Mouse (Mus musculus): ENCODE data around the gene Arid5b. TPM values are rescaled to one million over a fixed set of nuclear protein-coding genes. Genes with fewer than 3 reads are reported as not detected.

Arid5b gene
- polyA plus RNA-seq, 2 experiments = 1.3 to 3.3 TPM

DNA sequence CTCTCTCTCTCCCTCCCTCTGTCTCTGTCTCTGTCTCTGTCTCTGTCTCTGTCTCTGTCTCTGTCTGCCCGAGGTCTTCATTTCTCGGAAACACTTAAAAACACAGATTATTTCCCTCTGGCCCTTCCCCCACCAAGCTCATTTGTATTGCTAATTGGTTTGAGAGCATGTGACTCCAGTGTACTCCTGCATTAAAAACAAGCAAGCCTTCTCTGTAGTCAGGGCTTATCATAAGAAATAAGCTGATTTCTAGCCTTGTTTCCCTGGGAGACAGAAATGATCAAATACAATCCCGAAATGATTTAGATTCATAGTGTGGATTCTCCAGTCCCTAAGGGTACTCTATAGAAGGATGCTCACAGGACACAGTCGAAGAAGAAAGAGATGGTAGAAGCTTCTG, 136.0 kb downstream of the Arid5b start:
- Histone ChIP-seq H3K9ac (replicated peaks) (no peak overlapping the region), H3K27ac (no peak overlapping the region), H3K4me2 (ENCODE audit: low read depth) (no peak overlapping the region), H3K9me3 (ENCODE audit: control insufficient read depth, low read length) (no peaks in the 10 kb centered on the region), H3K36me3 (replicated peaks; ENCODE audit: control insufficient read depth, insufficient read depth, low read depth) (no peaks in the 10 kb centered on the region), H3K4me1 (replicated peaks; ENCODE audit: control insufficient read depth in 2 of 2, insufficient read depth in 2 of 2, low read length in 1 of 2) (peaks cover 0 to 5% of the 10 kb centered on the region in 2 experiments; a peak in 2 of 4 replicates), H3K4me3 (ENCODE audit: insufficient read depth in 1 of 2, low read depth in 2 of 2, low read length in 2 of 2) (no peak overlapping the region), H3K27me3 (ENCODE audit: control insufficient read depth, insufficient read depth, low read length) (no peaks in the 10 kb centered on the region)
- DNase-seq (ENCODE audit: low read depth in 3 of 3, low spot score in 3 of 3) (no peak), ATAC-seq (ENCODE audit: insufficient read depth) (no peak)
- TF ChIP-seq CTCF (IDR thresholded peaks at IDR 0.05; ENCODE audit: low read depth) = no peak
- no peak for TF ChIP-seq EP300 (IDR thresholded peaks at IDR 0.05; ENCODE audit: low read depth)
- 61% methylated on average over 4 of the region's 4 CpGs for WGBS (ENCODE audit: insufficient replicate concordance)

DNA sequence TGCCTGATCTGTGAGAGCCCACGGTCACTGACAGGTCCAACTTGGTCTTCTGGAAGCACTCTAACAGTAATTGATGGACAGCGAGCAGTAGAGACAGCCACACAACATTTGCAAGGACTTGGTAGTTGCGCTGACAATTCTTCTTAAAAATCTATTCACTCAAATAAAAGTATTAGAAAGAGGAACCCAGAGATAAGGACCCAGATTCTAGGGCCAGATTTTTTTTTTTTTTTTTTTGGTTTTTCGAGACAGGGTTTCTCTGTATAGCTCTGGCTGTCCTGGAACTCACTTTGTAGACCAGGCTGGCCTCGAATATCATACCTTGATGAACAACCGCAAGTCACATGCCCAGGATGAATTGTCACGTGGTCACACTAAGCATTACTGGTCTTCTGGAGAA, 137.0 kb downstream of the Arid5b start:
- Histone ChIP-seq H3K4me3 (ENCODE audit: insufficient read depth in 1 of 2, low read depth in 2 of 2, low read length in 2 of 2) (no peak overlapping the region), H3K27me3 (ENCODE audit: control insufficient read depth, insufficient read depth, low read length) (peaks cover 1% of the 10 kb centered on the region), H3K36me3 (replicated peaks; ENCODE audit: control insufficient read depth, insufficient read depth, low read depth) (no peaks in the 10 kb centered on the region), H3K4me2 (ENCODE audit: low read depth) (no peak overlapping the region), H3K9ac (replicated peaks) (no peak overlapping the region), H3K9me3 (ENCODE audit: control insufficient read depth, low read length) (no peaks in the 10 kb centered on the region), H3K27ac (no peak overlapping the region), H3K4me1 (replicated peaks; ENCODE audit: control insufficient read depth in 2 of 2, insufficient read depth in 2 of 2, low read length in 1 of 2) (peaks cover 0 to 8% of the 10 kb centered on the region in 2 experiments; a peak in 2 of 4 replicates)
- 65% methylated on average over 7 of the region's 7 CpGs for WGBS (ENCODE audit: insufficient replicate concordance)
- no peak for DNase-seq (ENCODE audit: low read depth in 3 of 3, low spot score in 3 of 3)
- no peak for TF ChIP-seq CTCF (IDR thresholded peaks at IDR 0.05; ENCODE audit: low read depth)
- no peak for TF ChIP-seq EP300 (IDR thresholded peaks at IDR 0.05; ENCODE audit: low read depth)
- no peak for ATAC-seq (ENCODE audit: insufficient read depth)

DNA sequence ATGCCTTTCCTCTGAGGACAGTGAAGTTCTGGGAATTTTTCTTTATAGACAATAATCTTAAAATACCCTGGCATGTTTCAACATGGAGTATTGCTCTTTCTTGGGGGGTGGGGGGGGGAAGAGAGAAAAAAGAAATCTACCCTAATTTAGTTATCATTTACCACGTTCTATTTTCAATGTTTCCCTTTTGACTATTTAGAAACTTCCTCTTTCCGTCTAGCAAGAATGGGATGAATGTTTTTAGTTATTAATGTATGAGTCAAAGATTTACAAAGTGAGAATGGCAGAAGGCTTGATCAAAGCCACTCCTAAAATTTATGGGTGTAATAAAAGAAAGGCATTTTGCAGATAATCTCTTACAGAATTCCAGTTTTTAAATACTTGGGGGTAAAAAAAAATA, 137.7 kb downstream of the Arid5b start:
- no peak overlapping the region for H3K9ac ChIP-seq (replicated peaks)
- DNase-seq (ENCODE audit: low read depth in 3 of 3, low spot score in 3 of 3) (no peak), ATAC-seq (ENCODE audit: insufficient read depth) (no peak)
- no peak overlapping the region for H3K4me3 ChIP-seq (ENCODE audit: insufficient read depth in 1 of 2, low read depth in 2 of 2, low read length in 2 of 2)
- TF ChIP-seq EP300 (IDR thresholded peaks at IDR 0.05; ENCODE audit: low read depth) (no peak), CTCF (IDR thresholded peaks at IDR 0.05; ENCODE audit: low read depth) (no peak)
- no peaks in the 10 kb centered on the region for H3K9me3 ChIP-seq (ENCODE audit: control insufficient read depth, low read length)
- no peaks in the 10 kb centered on the region for H3K36me3 ChIP-seq (replicated peaks; ENCODE audit: control insufficient read depth, insufficient read depth, low read depth)
- no peak overlapping the region for H3K4me2 ChIP-seq (ENCODE audit: low read depth)
- 7% methylated on average over 2 of the region's 2 CpGs for WGBS (ENCODE audit: insufficient replicate concordance)
- no peak overlapping the region for H3K27ac ChIP-seq
- H3K27me3 ChIP-seq (ENCODE audit: control insufficient read depth, insufficient read depth, low read length) = peaks cover 4% of the 10 kb centered on the region
- H3K4me1 ChIP-seq (replicated peaks; ENCODE audit: control insufficient read depth in 2 of 2, insufficient read depth in 2 of 2, low read length in 1 of 2) = peaks cover 0 to 8% of the 10 kb centered on the region in 2 experiments; a peak in 2 of 4 replicates

DNA sequence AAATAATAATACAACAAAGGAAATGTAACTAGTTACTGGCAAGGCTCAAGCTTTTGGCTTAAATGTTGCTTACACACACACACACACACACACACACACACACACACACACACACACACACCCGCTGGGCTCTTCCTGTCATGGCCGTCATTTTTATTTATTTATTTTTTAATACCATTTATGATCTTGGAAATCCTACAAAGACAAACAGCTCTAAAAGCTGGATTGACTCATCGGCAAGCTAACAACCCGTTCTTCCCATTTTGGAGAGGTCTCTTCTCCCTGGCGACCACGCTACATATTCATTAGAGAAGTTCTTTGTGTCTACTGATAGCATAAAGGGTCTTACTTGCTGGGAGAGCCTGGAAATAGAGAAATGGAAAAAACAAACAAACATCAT, 138.2 kb downstream of the Arid5b start:
- Histone ChIP-seq H3K27ac (no peak overlapping the region), H3K4me2 (ENCODE audit: low read depth) (no peak overlapping the region), H3K36me3 (replicated peaks; ENCODE audit: control insufficient read depth, insufficient read depth, low read depth) (no peaks in the 10 kb centered on the region), H3K9me3 (ENCODE audit: control insufficient read depth, low read length) (no peaks in the 10 kb centered on the region), H3K27me3 (ENCODE audit: control insufficient read depth, insufficient read depth, low read length) (peaks cover 4% of the 10 kb centered on the region), H3K9ac (replicated peaks) (no peak overlapping the region), H3K4me1 (replicated peaks; ENCODE audit: control insufficient read depth in 2 of 2, insufficient read depth in 2 of 2, low read length in 1 of 2) (peaks cover 0 to 8% of the 10 kb centered on the region in 2 experiments; a peak in 2 of 4 replicates), H3K4me3 (ENCODE audit: insufficient read depth in 1 of 2, low read depth in 2 of 2, low read length in 2 of 2) (no peak overlapping the region)
- DNase-seq (ENCODE audit: low read depth in 3 of 3, low spot score in 3 of 3) (no peak), ATAC-seq (ENCODE audit: insufficient read depth) (no peak)
- 53% methylated on average over 6 of the region's 6 CpGs for WGBS (ENCODE audit: insufficient replicate concordance)
- TF ChIP-seq CTCF (IDR thresholded peaks at IDR 0.05; ENCODE audit: low read depth) (no peak), EP300 (IDR thresholded peaks at IDR 0.05; ENCODE audit: low read depth) (no peak)

DNA sequence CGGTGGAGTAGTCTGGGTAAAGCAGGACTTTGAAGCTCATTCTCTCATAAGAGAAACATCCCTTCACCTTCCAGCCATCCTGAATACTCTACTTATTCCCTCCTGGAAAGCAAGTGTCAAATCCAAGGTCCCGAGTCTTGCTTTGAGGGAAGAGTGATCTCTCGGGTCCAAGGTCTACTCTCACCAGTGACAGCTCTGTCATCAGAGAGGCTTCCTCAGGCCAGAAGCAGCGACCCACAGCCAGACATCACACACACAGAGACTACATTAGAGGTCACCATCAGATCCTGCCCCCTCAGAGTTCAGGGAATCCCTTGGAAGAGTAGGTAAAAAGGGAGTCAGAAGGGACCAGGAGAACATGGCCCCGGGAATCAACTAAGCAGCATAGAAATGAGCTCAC, 140.4 kb downstream of the Arid5b start:
- peaks cover 4% of the 10 kb centered on the region for H3K27me3 ChIP-seq (ENCODE audit: control insufficient read depth, insufficient read depth, low read length)
- no peak for DNase-seq (ENCODE audit: low read depth in 3 of 3, low spot score in 3 of 3)
- 63% methylated on average over 5 of the region's 5 CpGs for WGBS (ENCODE audit: insufficient replicate concordance)
- peaks cover 0 to 10% of the 10 kb centered on the region in 2 experiments; a peak in 2 of 4 replicates for H3K4me1 ChIP-seq (replicated peaks; ENCODE audit: control insufficient read depth in 2 of 2, insufficient read depth in 2 of 2, low read length in 1 of 2)
- TF ChIP-seq EP300 (IDR thresholded peaks at IDR 0.05; ENCODE audit: low read depth) (no peak), CTCF (IDR thresholded peaks at IDR 0.05; ENCODE audit: low read depth) (no peak)
- no peak overlapping the region for H3K4me2 ChIP-seq (ENCODE audit: low read depth)
- no peak overlapping the region for H3K9ac ChIP-seq (replicated peaks)
- H3K36me3 ChIP-seq (replicated peaks; ENCODE audit: control insufficient read depth, insufficient read depth, low read depth) = no peaks in the 10 kb centered on the region
- H3K9me3 ChIP-seq (ENCODE audit: control insufficient read depth, low read length) = no peaks in the 10 kb centered on the region
- H3K4me3 ChIP-seq (ENCODE audit: insufficient read depth in 1 of 2, low read depth in 2 of 2, low read length in 2 of 2) = no peak overlapping the region
- no peak overlapping the region for H3K27ac ChIP-seq
- ATAC-seq (ENCODE audit: insufficient read depth) = no peak

All from liver, embryonic 14.5 days (tissue).